15 mouse cellular contexts compared by ENCODE assay signal in genomic region chr4:105034259-105034658, GRCm38 (mm10).
A peak's percentile ranks its signal among the peaks of the same experiment; 100 is the strongest.
DNase-seq lines count a peak whose midpoint lies in the region; ATAC-seq and TF ChIP-seq lines count a peak whose summit lies in the region.
"Had no signal": no experiment of that assay in that cellular context is flagged by ENCODE, and none has a peak within 500 bp of the region (broad histone marks: within the 10 kb centered on the region; RNA-seq: fewer than 3 reads in every experiment).

No protein-coding gene starts in this region.

- no peaks in the 10 kb centered on the region for H3K4me1 ChIP-seq in hindbrain, embryonic 11.5 days (replicated peaks; ENCODE audit: control insufficient read depth, insufficient read depth, low read length)
- no peaks in the 10 kb centered on the region for H3K4me1 ChIP-seq in hindbrain, embryonic 10.5 days (replicated peaks)
- H3K4me1 ChIP-seq in lung, embryonic 14.5 days (ENCODE audit: insufficient read depth): no peaks in the 10 kb centered on the region
- H3K4me1 ChIP-seq in lung, adult 2 months (ENCODE audit: control insufficient read depth, insufficient read depth, low read length): no peaks in the 10 kb centered on the region; the same call in 1 of the 2 replicates
- H3K4me1 ChIP-seq: embryonic facial prominence, embryonic 12.5 days had no signal

- CTCF ChIA-PET in Patski (lab: Charles Lee): interaction anchor here (1.1 to 1.5 kb wide), 4 partner anchors 9 to 87 kb away, joined by 3 to 5 read pairs (median 4); no protein-coding TSS in a partner anchor

- DNase-seq in hindbrain, embryonic 11.5 days (ENCODE audit: low spot score): peak; percentile 18
- DNase-seq in hindbrain, embryonic 10.5 days (ENCODE audit: low spot score): no peak
- peak; percentile 82 for DNase-seq in lung, embryonic 14.5 days
- DNase-seq in lung, adult 2 months: no peak
- DNase-seq in Patski (ENCODE audit: low read depth, low spot score): no peak
- DNase-seq in retina, embryonic 14.5 days (ENCODE audit: low spot score): peak; percentile 68
- DNase-seq: adrenal gland, adult 8-10 months had no signal

- POLR2A ChIA-PET in Patski (lab: Charles Lee): interaction anchor here (0.6 kb wide), 1 partner anchor 382 kb away, joined by 5 read pairs; no protein-coding TSS in a partner anchor

- no peak overlapping the region for H3K4me2 ChIP-seq in hindbrain, embryonic 11.5 days (replicated peaks; ENCODE audit: low read depth, low read length)
- no peak overlapping the region for H3K4me2 ChIP-seq in lung, embryonic 14.5 days
- H3K4me2 ChIP-seq: embryonic facial prominence, embryonic 12.5 days; limb, embryonic 12.5 days had no signal

- H3K27me3 ChIP-seq in hindbrain, embryonic 11.5 days (ENCODE audit: control insufficient read depth, insufficient read depth, low read length): no peaks in the 10 kb centered on the region
- H3K27me3 ChIP-seq in hindbrain, embryonic 10.5 days (ENCODE audit: insufficient read depth, poor library complexity, severe bottlenecking): no peaks in the 10 kb centered on the region
- H3K27me3 ChIP-seq in lung, embryonic 14.5 days (ENCODE audit: insufficient read depth, low read length): no peaks in the 10 kb centered on the region
- no peaks in the 10 kb centered on the region for H3K27me3 ChIP-seq in Patski
- H3K27me3 ChIP-seq: embryonic facial prominence, embryonic 12.5 days; limb, embryonic 12.5 days had no signal

- no peak overlapping the region for H3K27ac ChIP-seq in hindbrain, embryonic 11.5 days (ENCODE audit: low read depth, low read length)
- H3K27ac ChIP-seq in hindbrain, embryonic 10.5 days: no peak overlapping the region
- no peak overlapping the region for H3K27ac ChIP-seq in lung, embryonic 14.5 days (ENCODE audit: low read depth)
- H3K27ac ChIP-seq: embryonic facial prominence, embryonic 12.5 days; limb, embryonic 12.5 days; macrophage had no signal

- in situ Hi-C loops in Patski (cut with MboI; ENCODE audit: low pct_unique_long_range_greater_than_20kb): loop anchor here (10.0 kb wide), 1 partner anchor 119 kb away; the partner anchor contains the start of gene Fyb2

- ATAC-seq in hindbrain, embryonic 11.5 days (ENCODE audit: low FRiP score): no peak
- ATAC-seq in lung, embryonic 14.5 days (ENCODE audit: insufficient read depth): no peak
- no peak for ATAC-seq in Patski
- no peak for ATAC-seq in activated CD4-positive, CD25-positive, alpha-beta regulatory T cell, adult 4 months
- ATAC-seq: forebrain, embryonic 16.5 days; hindbrain, embryonic 16.5 days had no signal

- H3K36me3 ChIP-seq in hindbrain, embryonic 11.5 days (ENCODE audit: control insufficient read depth, insufficient read depth, low read length): no peaks in the 10 kb centered on the region
- H3K36me3 ChIP-seq in hindbrain, embryonic 10.5 days: no peaks in the 10 kb centered on the region
- H3K36me3 ChIP-seq in lung, embryonic 14.5 days (ENCODE audit: insufficient read depth): no peaks in the 10 kb centered on the region
- H3K36me3 ChIP-seq: embryonic facial prominence, embryonic 12.5 days; G1E; limb, embryonic 12.5 days had no signal

- no peak overlapping the region for H3K4me3 ChIP-seq in hindbrain, embryonic 11.5 days (ENCODE audit: low read depth, low read length)
- H3K4me3 ChIP-seq in hindbrain, embryonic 10.5 days: no peak overlapping the region
- H3K4me3 ChIP-seq in lung, embryonic 14.5 days (ENCODE audit: low read depth, low read length): no peak overlapping the region
- no peak overlapping the region for H3K4me3 ChIP-seq in lung, adult 2 months (replicated peaks; ENCODE audit: extremely low read depth, low read depth, low read length)
- H3K4me3 ChIP-seq: embryonic facial prominence, embryonic 12.5 days; limb, embryonic 12.5 days; myocyte had no signal

- H3K9me3 ChIP-seq in hindbrain, embryonic 11.5 days (ENCODE audit: control insufficient read depth, low read length): no peaks in the 10 kb centered on the region
- H3K9me3 ChIP-seq in hindbrain, embryonic 10.5 days: no peaks in the 10 kb centered on the region
- H3K9me3 ChIP-seq in lung, embryonic 14.5 days (ENCODE audit: low read depth, low read length): no peaks in the 10 kb centered on the region
- H3K9me3 ChIP-seq: embryonic facial prominence, embryonic 12.5 days; limb, embryonic 12.5 days had no signal

- H3K9ac ChIP-seq in hindbrain, embryonic 11.5 days (ENCODE audit: low read depth, low read length): no peak overlapping the region
- no peak overlapping the region for H3K9ac ChIP-seq in lung, embryonic 14.5 days
- H3K9ac ChIP-seq: embryonic facial prominence, embryonic 12.5 days; limb, embryonic 12.5 days had no signal

- no peak for TF ChIP-seq POLR2A in lung, adult 2 months (IDR thresholded peaks at IDR 0.05; ENCODE audit: borderline replicate concordance, extremely low read depth, low read depth, low read length)

- peak; percentile 33 for TF ChIP-seq CTCF in lung, embryonic 14.5 days (IDR thresholded peaks at IDR 0.05; ENCODE audit: low read depth)
- no peak for TF ChIP-seq CTCF in lung, adult 2 months (IDR thresholded peaks at IDR 0.05; ENCODE audit: insufficient read depth, low read length)
- peak; percentile 33 for TF ChIP-seq CTCF in Patski (IDR thresholded peaks at IDR 0.05)

Comparison
In these comparisons a context has a peak if more than half of its experiments do, and no peak if none do; other contexts are left out.
1. DNase-seq: peak in hindbrain, embryonic 11.5 days (single experiment), lung, embryonic 14.5 days (single experiment) and retina, embryonic 14.5 days (single experiment); none in hindbrain, embryonic 10.5 days (single experiment), lung, adult 2 months (single experiment) and Patski (single experiment).